In genomic region chr6:93771081-93771480, GRCm38 (mm10) we compare ENCODE assay signal across 11 mouse cellular contexts.
DNase-seq lines count a peak whose midpoint lies in the region; ATAC-seq lines count a peak whose summit lies in the region.
"Had no signal": no experiment of that assay in that cellular context is flagged by ENCODE, and none has a peak within 500 bp of the region (broad histone marks: within the 10 kb centered on the region; RNA-seq: fewer than 3 reads in every experiment).

No protein-coding gene starts in this region.

- no peaks in the 10 kb centered on the region for H3K9me3 ChIP-seq in midbrain, embryonic 16.5 days (replicated peaks; ENCODE audit: control insufficient read depth, low read length, poor library complexity, severe bottlenecking)
- no peaks in the 10 kb centered on the region for H3K9me3 ChIP-seq in kidney, embryonic 14.5 days (ENCODE audit: control insufficient read depth, low read length)
- H3K9me3 ChIP-seq: limb, embryonic 15.5 days had no signal

- DNase-seq in layer of hippocampus, postnatal 10 days (ENCODE audit: low spot score in 2 of 2), result peak; percentile 10 to 21
- DNase-seq in layer of hippocampus, postnatal 36 days, result no peak
- DNase-seq in thymus, postnatal 25 days, result no peak
- DNase-seq in kidney, postnatal 36 days, result no peak
- DNase-seq: kidney, adult 11 months; lung, postnatal 36 days had no signal

- peak; percentile 63 for ATAC-seq in common myeloid progenitor, adult 5-6 weeks (replicated peaks; ENCODE audit: low read depth, poor library complexity, severe bottlenecking)
- ATAC-seq in hematopoietic stem cell, adult 5-6 weeks (replicated peaks in 1 of 2; ENCODE audit: insufficient read depth in 1 of 2, low FRiP score in 2 of 2, low TSS enrichment in 1 of 2, low read depth in 1 of 2, poor library complexity in 2 of 2, severe bottlenecking in 2 of 2), result peak; percentile 12 to 48; a peak in 1 of 4 replicates
- 0 out of 2 replicates have a peak, but pooled peaks have one; percentile 36 for ATAC-seq in midbrain, embryonic 16.5 days
- ATAC-seq in kidney, embryonic 14.5 days (ENCODE audit: low FRiP score, low TSS enrichment), result no peak

- no peak overlapping the region for H3K27ac ChIP-seq in midbrain, embryonic 16.5 days (ENCODE audit: low read length)
- H3K27ac ChIP-seq in kidney, embryonic 14.5 days (ENCODE audit: low read depth, low read length), result no peak overlapping the region
- H3K27ac ChIP-seq: limb, embryonic 15.5 days had no signal

- H3K4me1 ChIP-seq in midbrain, embryonic 16.5 days (ENCODE audit: control insufficient read depth, insufficient read depth, low read length), result peaks cover 14% of the 10 kb centered on the region
- no peaks in the 10 kb centered on the region for H3K4me1 ChIP-seq in kidney, embryonic 14.5 days (ENCODE audit: control insufficient read depth, insufficient read depth, low read length)

- no peaks in the 10 kb centered on the region for H3K27me3 ChIP-seq in midbrain, embryonic 16.5 days (ENCODE audit: control insufficient read depth, insufficient read depth, low read depth, low read length)
- no peaks in the 10 kb centered on the region for H3K27me3 ChIP-seq in kidney, embryonic 14.5 days (ENCODE audit: control insufficient read depth, insufficient read depth, low read length)
- H3K27me3 ChIP-seq: limb, embryonic 15.5 days had no signal

- 20% methylated on average over 4 of the region's 4 CpGs for WGBS in midbrain, embryonic 16.5 days
- 59% methylated on average over 4 of the region's 4 CpGs for WGBS in kidney, embryonic 14.5 days

- H3K9ac ChIP-seq in midbrain, embryonic 16.5 days (ENCODE audit: low read depth, low read length), result no peak overlapping the region
- H3K9ac ChIP-seq in kidney, embryonic 14.5 days (ENCODE audit: low read depth, low read length), result no peak overlapping the region
- H3K9ac ChIP-seq: limb, embryonic 15.5 days had no signal

- peaks cover 7% of the 10 kb centered on the region for H3K36me3 ChIP-seq in midbrain, embryonic 16.5 days (ENCODE audit: control insufficient read depth, insufficient read depth, low read length)
- H3K36me3 ChIP-seq in kidney, embryonic 14.5 days (ENCODE audit: control insufficient read depth, insufficient read depth, low read length), result 0 out of 2 replicates have a peak, but pooled peaks cover 2% of the 10 kb centered on the region
- H3K36me3 ChIP-seq: limb, embryonic 15.5 days had no signal

- no peak overlapping the region for H3K4me2 ChIP-seq in midbrain, embryonic 16.5 days (ENCODE audit: low read length)
- H3K4me2 ChIP-seq in kidney, embryonic 14.5 days (replicated peaks; ENCODE audit: low read depth, low read length), result no peak overlapping the region
- H3K4me2 ChIP-seq: limb, embryonic 15.5 days had no signal

- H3K4me3 ChIP-seq in midbrain, embryonic 16.5 days (ENCODE audit: low read depth, low read length), result no peak overlapping the region
- H3K4me3 ChIP-seq in kidney, embryonic 14.5 days (ENCODE audit: low read length), result no peak overlapping the region
- H3K4me3 ChIP-seq: limb, embryonic 15.5 days had no signal

Comparison
In these comparisons a context has a peak if more than half of its experiments do, and no peak if none do; other contexts are left out.
1. DNase-seq: peak in layer of hippocampus, postnatal 10 days (2 of 2); none in layer of hippocampus, postnatal 36 days (0 of 2), thymus, postnatal 25 days (single experiment) and kidney, postnatal 36 days (0 of 2).